Mouse (Mus musculus): ENCODE data around the gene Gcc2. TPM values are rescaled to one million over a fixed set of nuclear protein-coding genes. Genes with fewer than 3 reads are reported as not detected.

Gcc2 gene
- polyA plus RNA-seq (2021; fragmentation: Nextera tagmentation), result 170 and 208 TPM in 2 replicates
- long read RNA-seq, experiment 1, partial matches to known transcripts, result 92 of 100 reads
- long read RNA-seq, experiment 1, other reads (novel, unspliced or antisense), result 7 of 100 reads
- long read RNA-seq, experiment 2, full-length matches to known transcripts, result 19 of 155 reads
- long read RNA-seq, experiment 2, partial matches to known transcripts, result 126 of 155 reads
- long read RNA-seq, experiment 2, other reads (novel, unspliced or antisense), result 10 of 155 reads

GRCm38 (mm10) chr10:58255213-58255892, at the start of gene Gcc2:
TSS of gene Gcc2 (plus strand) at chr10:58255497.

GRCm38 (mm10) chr10:58224827-58225785, 30.2 kb upstream of the Gcc2 start, which contains the start of gene AW822073:
TSS of gene AW822073 (minus strand) at chr10:58224930.

GRCm38 (mm10) chr10:58232641-58232969, 22.7 kb upstream of the Gcc2 start, which contains the start of gene Duxf3:
TSS of gene Duxf3 (minus strand) at chr10:58232675.

DNA sequence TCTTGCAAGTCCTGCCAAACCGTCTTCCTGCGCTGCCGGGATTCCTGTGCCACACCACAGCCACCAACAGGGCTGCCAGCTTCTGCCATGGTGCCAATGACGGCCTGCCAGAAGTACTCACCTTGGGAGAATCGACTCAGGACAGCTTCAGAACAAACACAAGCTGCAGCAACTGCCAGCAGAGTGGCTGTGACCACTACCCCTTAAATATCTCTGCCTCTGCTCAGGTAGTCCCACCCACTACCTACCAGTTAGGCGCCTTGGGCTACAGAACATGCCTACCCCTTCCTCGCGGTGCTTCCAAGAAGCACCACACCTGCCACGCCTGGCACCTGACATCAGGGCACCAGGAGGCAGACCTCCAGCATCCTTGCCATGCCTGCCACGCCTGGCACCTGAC, 18.7 kb upstream of the Gcc2 start, which contains the start of gene Gm4981:
TSS of gene Gm4981 (minus strand) at position 89 of the 400 bp plus-strand sequence.

DNA sequence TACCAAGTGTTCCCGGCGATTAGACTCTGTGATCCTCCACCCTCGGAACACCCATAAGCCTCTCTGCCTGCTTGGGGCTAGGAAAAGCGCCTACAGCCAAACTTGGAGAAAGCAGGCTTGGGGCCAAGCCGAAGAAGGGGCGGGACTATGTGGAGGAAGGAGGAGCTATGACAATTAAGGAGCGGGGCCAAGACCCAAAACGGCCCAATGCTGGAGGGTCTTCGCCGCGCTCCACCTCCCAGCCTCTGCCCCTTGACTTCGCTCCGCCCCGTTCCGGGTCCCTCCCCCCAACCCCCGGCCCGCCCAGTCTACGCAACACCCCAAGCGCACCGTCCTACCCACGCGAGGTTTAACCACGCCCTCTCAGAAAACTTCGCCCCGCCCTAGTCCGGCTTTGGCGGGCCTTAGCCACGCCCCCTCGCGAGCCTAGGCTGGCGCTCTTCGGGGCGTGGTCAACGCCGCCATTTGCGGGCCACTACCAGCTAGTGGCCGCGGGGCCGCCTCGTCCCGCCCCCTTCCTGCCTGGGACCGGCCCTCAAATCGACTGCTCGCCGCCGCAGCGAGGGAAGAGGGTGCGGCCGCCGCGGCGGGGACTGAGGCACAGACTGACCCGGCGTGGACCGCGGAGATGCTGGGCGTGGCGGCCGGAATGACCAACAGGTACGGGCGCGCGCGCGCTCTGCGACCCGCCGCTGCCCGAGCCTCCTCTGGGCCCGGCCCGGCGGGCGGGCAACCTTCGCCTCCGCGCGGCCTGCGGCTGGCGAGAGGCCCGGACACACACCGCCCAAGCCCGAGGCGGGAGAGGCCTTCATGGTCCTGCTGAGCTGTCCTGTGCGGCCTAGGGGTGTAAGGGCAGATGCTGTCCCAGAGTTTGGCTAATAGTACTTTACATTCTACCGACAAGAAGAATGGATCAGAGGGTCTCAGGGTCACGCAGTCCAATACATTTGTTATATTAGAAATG, 68.0 kb downstream of the Gcc2 start, which contains the start of gene Lims1:
TSS of gene Lims1 (plus strand) at position 439 of the 964 bp plus-strand sequence.

Other genes starting within 250 kb of the Gcc2 start
- not detected in 2 replicates for gene AW822073, start 30.6 kb upstream of the Gcc2 start, polyA plus RNA-seq (2021; fragmentation: Nextera tagmentation)
- gene Duxf3, start 22.8 kb upstream of the Gcc2 start, polyA plus RNA-seq (2021; fragmentation: Nextera tagmentation), result not detected in 2 replicates
- not detected in 2 replicates for gene Gm4981, start 18.8 kb upstream of the Gcc2 start, polyA plus RNA-seq (2021; fragmentation: Nextera tagmentation)
- gene Lims1, start 68.0 kb downstream of the Gcc2 start, polyA plus RNA-seq (2021; fragmentation: Nextera tagmentation), result 43.6 and 43.7 TPM in 2 replicates
- gene Ranbp2, start 191.4 kb downstream of the Gcc2 start, polyA plus RNA-seq (2021; fragmentation: Nextera tagmentation), result 13.5 and 14.2 TPM in 2 replicates
- gene Ccdc138, start 242.5 kb downstream of the Gcc2 start, polyA plus RNA-seq (2021; fragmentation: Nextera tagmentation), result 1.9 and 2.0 TPM in 2 replicates